Mouse (Mus musculus) liver, postnatal 0 days (tissue): ENCODE results near the gene Cbr4. TPM values are rescaled to one million over a fixed set of nuclear protein-coding genes. Genes with fewer than 3 reads are reported as not detected.

Experiments used
- ATAC-seq: fragments of 200-750 bp; cut with Nextera tagmentation; 2 replicates; pipeline ENCODE4 v1.8.0; 2017; ENCODE audit warnings: mild to moderate bottlenecking, moderate library complexity
- DNase-seq: peaks from one replicate; pipeline ENCODE4 v3.0.0-alpha.2; 2016
- H3K27ac ChIP-seq: fragments of 300-500 bp; sonication (generic); 2 replicates; pipeline ENCODE4 v1.5.1; 2014; ENCODE audit warnings: antibody characterized with exemption, moderate library complexity, mild to moderate bottlenecking, low read depth
- H3K27me3 ChIP-seq: fragments of 300-500 bp; sonication (generic); 2 replicates; pipeline ENCODE4 v1.6.1; 2014; ENCODE audit warnings: low read length, control low read depth, mixed read lengths; ENCODE audit not compliant: insufficient read depth
- H3K36me3 ChIP-seq: fragments of 300-500 bp; sonication (generic); replicated peaks from 2 replicates; pipeline ENCODE4 v1.6.1; 2014; ENCODE audit warnings: mild to moderate bottlenecking, control low read depth, low read length, moderate library complexity, mixed read lengths; ENCODE audit not compliant: insufficient read depth
- H3K4me1 ChIP-seq: fragments of 300-500 bp; sonication (generic); 2 replicates; pipeline ENCODE4 v1.6.1; 2014; ENCODE audit warnings: antibody characterized with exemption, mild to moderate bottlenecking, control low read depth; ENCODE audit not compliant: insufficient read depth
- H3K4me2 ChIP-seq: fragments of 300-500 bp; sonication (generic); 2 replicates; pipeline ENCODE4 v1.6.1; 2014; ENCODE audit warnings: low read depth, mild to moderate bottlenecking, low read length, moderate library complexity, mixed read lengths
- H3K4me3 ChIP-seq: fragments of 300-500 bp; sonication (generic); 2 replicates; pipeline ENCODE4 v1.5.1; 2014; ENCODE audit warnings: low read depth, low read length
- H3K9ac ChIP-seq: fragments of 300-500 bp; sonication (generic); replicated peaks from 2 replicates; pipeline ENCODE4 v1.6.1; 2014; ENCODE audit warnings: mild to moderate bottlenecking, moderate library complexity
- H3K9me3 ChIP-seq: fragments of 300-500 bp; sonication (generic); 2 replicates; pipeline ENCODE4 v1.6.1; 2016; ENCODE audit warnings: mild to moderate bottlenecking, control low read depth, low read length, mixed read lengths
- CTCF ChIP-seq: sonication (generic); IDR thresholded peaks from 2 replicates; pipeline ENCODE4 v1.5.1; 2016; ENCODE audit warnings: antibody characterized with exemption, low read depth
- EP300 ChIP-seq: IDR thresholded peaks from 2 replicates; pipeline ENCODE4 v1.6.1; 2016; ENCODE audit warnings: antibody characterized with exemption, low read depth, mild to moderate bottlenecking
- WGBS: fragments of 180-500 bp; shearing (Covaris S2); extraction: QIAGEN DNeasy Blood & Tissue Kit; methylation state at CpG from one replicate; pipeline ENCODE4 v1.1.7; 2014; ENCODE audit not compliant: insufficient replicate concordance; 5-methylcytosine and 5-hydroxymethylcytosine counted together
- polyA plus RNA-seq: library from polyadenylated mRNA; unstranded; fragments of >200 nt; fragmentation: Nextera tagmentation; extraction: Ambion mirVana; gene quantifications from 2 replicates; pipeline ENCODE4 v1.2.1, GENCODE M21; 2015

Cbr4 gene
- polyA plus RNA-seq, 1 experiment from 2014 or later, result 54.8 TPM

DNA sequence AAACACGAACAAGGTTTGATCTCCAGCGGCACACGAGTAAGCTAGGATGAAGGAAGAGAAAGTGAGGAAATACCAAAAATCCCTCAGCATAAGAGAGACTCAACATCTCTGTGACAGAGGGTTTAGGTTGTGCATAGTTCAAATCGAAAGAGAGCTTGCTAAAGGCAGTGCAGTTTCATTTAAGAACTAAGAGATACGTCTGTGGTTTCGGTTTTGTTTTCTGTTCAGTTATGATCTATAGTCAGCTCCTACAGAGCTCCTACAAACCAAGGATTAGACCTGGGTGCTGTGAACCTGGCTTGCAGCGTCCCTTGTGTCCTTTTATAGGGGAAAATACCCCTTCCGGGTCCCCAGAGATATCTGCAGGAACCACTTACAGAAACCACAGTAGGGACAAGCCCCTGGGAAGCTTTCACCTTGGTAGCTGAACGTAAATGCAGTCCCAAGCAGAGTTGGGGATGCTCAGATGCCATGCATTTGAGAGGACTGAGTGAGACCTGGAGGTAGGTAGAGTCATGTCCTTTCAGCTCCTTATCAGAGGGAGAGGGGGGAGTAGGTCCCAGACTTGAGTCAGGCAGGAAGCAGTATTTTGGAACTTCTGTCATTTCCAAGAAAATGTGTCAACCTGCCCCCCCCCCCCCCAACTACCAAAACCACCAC, 36.5 kb upstream of the Cbr4 start:
- 69% methylated on average over 9 of the region's 9 CpGs for WGBS
- Histone ChIP-seq H3K27ac (no peak overlapping the region), H3K9ac (no peak overlapping the region), H3K4me2 (no peak overlapping the region), H3K9me3 (no peaks in the 10 kb centered on the region), H3K36me3 (no peaks in the 10 kb centered on the region), H3K4me1 (no peaks in the 10 kb centered on the region), H3K4me3 (no peak overlapping the region), H3K27me3 (no peaks in the 10 kb centered on the region)
- DNase-seq (no peak), ATAC-seq (no peak)
- no peak for TF ChIP-seq CTCF
- no peak for TF ChIP-seq EP300

- H3K9me3 ChIP-seq, result no peaks in the 10 kb centered on the region
- no peak overlapping the region for H3K27ac ChIP-seq
- no peak for TF ChIP-seq CTCF
- no peak for TF ChIP-seq EP300
- ATAC-seq, result no peak
- no peak overlapping the region for H3K9ac ChIP-seq
- DNase-seq, result no peak
- H3K36me3 ChIP-seq, result no peaks in the 10 kb centered on the region
- no peak overlapping the region for H3K4me3 ChIP-seq
- no peaks in the 10 kb centered on the region for H3K27me3 ChIP-seq
- H3K4me1 ChIP-seq, result no peaks in the 10 kb centered on the region
- H3K4me2 ChIP-seq, result no peak overlapping the region
- 71% methylated on average over 8 of the region's 8 CpGs for WGBS
Observed at GRCm38 (mm10) chr8:61451721-61452337, 35.7 kb upstream of the Cbr4 start.

DNA sequence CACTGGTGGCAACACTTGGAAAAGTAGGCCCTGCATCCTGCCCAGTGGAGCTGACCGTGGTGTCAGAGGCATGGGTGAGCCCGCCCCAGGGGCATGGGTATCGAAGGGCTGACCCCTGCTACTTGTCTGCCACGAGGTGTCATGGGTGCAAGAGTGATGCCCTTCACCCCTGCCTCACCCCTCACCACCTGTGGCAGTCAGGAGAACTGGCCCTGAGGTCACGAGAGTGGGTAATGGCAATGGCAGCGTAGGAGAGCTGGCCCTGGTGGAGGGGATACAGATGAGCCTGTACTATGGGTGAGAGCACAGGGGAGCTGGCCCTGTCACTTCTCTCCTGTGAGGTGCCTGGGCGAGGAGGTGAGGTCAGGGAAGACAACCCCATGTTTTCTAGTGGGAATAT, 27.8 kb upstream of the Cbr4 start:
- no peak overlapping the region for H3K27ac ChIP-seq
- H3K27me3 ChIP-seq, result no peaks in the 10 kb centered on the region
- H3K9me3 ChIP-seq, result no peaks in the 10 kb centered on the region
- ATAC-seq (no peak), DNase-seq (no peak)
- no peaks in the 10 kb centered on the region for H3K4me1 ChIP-seq
- TF ChIP-seq CTCF (no peak), EP300 (no peak)
- no peak overlapping the region for H3K4me3 ChIP-seq
- H3K36me3 ChIP-seq, result no peaks in the 10 kb centered on the region
- H3K9ac ChIP-seq, result no peak overlapping the region
- no peak overlapping the region for H3K4me2 ChIP-seq
- 77% methylated on average over 7 of the region's 7 CpGs for WGBS

- TF ChIP-seq CTCF, result no peak
- TF ChIP-seq EP300, result no peak
- no peak for ATAC-seq
Observed at GRCm38 (mm10) chr8:61462221-61462620, 25.3 kb upstream of the Cbr4 start.

GRCm38 (mm10) chr8:61464393-61464792, 23.1 kb upstream of the Cbr4 start:
- ATAC-seq (no peak), DNase-seq (no peak)
- no peak for TF ChIP-seq EP300
- TF ChIP-seq CTCF, result no peak
- H3K9me3 ChIP-seq, result no peaks in the 10 kb centered on the region
- WGBS, result 62% methylated on average over 2 of the region's 2 CpGs
- H3K4me3 ChIP-seq, result no peak overlapping the region
- H3K4me1 ChIP-seq, result no peaks in the 10 kb centered on the region
- H3K9ac ChIP-seq, result no peak overlapping the region
- H3K36me3 ChIP-seq, result no peaks in the 10 kb centered on the region
- no peak overlapping the region for H3K27ac ChIP-seq
- H3K27me3 ChIP-seq, result no peaks in the 10 kb centered on the region
- H3K4me2 ChIP-seq, result no peak overlapping the region

More at GRCm38 (mm10) chr8:61462221-61462620, 25.3 kb upstream of the Cbr4 start:
- 83% methylated on average over 5 of the region's 5 CpGs for whole genome bisulfite sequencing
- H3K9me3 ChIP-seq, result no peaks in the 10 kb centered on the region
- H3K4me1 ChIP-seq, result no peaks in the 10 kb centered on the region
- H3K9ac ChIP-seq, result no peak overlapping the region
- no peak for DNase-seq
- H3K4me3 ChIP-seq, result no peak overlapping the region
- no peak overlapping the region for H3K4me2 ChIP-seq
- no peaks in the 10 kb centered on the region for H3K36me3 ChIP-seq
- H3K27ac ChIP-seq, result no peak overlapping the region
- H3K27me3 ChIP-seq, result no peaks in the 10 kb centered on the region

GRCm38 (mm10) chr8:61466696-61467552, 20.6 kb upstream of the Cbr4 start:
- Histone ChIP-seq H3K27ac (no peak overlapping the region), H3K4me3 (no peak overlapping the region), H3K4me2 (no peak overlapping the region), H3K9me3 (no peaks in the 10 kb centered on the region), H3K27me3 (no peaks in the 10 kb centered on the region), H3K4me1 (no peaks in the 10 kb centered on the region), H3K9ac (no peak overlapping the region), H3K36me3 (no peaks in the 10 kb centered on the region)
- 88% methylated on average over 15 of the region's 15 CpGs for WGBS
- DNase-seq (no peak), ATAC-seq (no peak)
- TF ChIP-seq CTCF (no peak), EP300 (no peak)
